Mouse (Mus musculus): ENCODE measurements at regions not wholly inside any gene's neighbourhood (a gene's known extent, or its start where the extent isn't known, plus 50 kb on each side); places are given as distances from the start of the nearest gene placed in this dataset.

DNA sequence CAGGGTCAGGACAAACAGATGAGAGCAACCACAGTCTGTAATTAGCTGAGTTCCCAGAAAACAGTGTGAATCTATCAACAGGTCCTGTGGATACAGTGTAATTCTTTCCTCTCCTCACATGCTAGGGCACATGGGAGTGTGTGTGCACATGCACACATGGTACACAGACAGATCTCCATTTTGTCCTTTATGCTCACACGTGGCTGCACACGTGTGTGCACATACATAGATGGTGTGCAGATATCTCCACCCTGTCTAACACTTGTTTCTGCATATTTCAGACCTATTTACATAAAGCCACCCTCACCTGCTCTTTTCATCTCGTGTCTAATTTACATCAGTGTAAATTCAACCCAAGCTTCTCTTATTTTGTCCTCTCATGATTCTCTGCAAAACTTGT, 245.0 kb upstream of the Cnr1 start:
- no peak for TF ChIP-seq POLR2A (IDR thresholded peaks at IDR 0.05; ENCODE audit: borderline replicate concordance, low read depth, low read length)
- no peak for TF ChIP-seq CTCF (IDR thresholded peaks at IDR 0.05; ENCODE audit: low read depth, low read length)
- H3K4me3 ChIP-seq (ENCODE audit: insufficient read depth, low read length), result no peak overlapping the region
- no peak overlapping the region for H3K27ac ChIP-seq (ENCODE audit: insufficient read depth, low read depth, low read length)
- no peaks in the 10 kb centered on the region for H3K4me1 ChIP-seq (ENCODE audit: control insufficient read depth, insufficient read depth, low read length)

GRCm38 (mm10) chr4:33686135-33686534, 238.3 kb upstream of the Cnr1 start:
- TF ChIP-seq POLR2A (IDR thresholded peaks at IDR 0.05; ENCODE audit: borderline replicate concordance, low read depth, low read length) (no peak), CTCF (IDR thresholded peaks at IDR 0.05; ENCODE audit: low read depth, low read length) (no peak)
- Histone ChIP-seq H3K27ac (ENCODE audit: insufficient read depth, low read depth, low read length) (no peak overlapping the region), H3K4me1 (ENCODE audit: control insufficient read depth, insufficient read depth, low read length) (no peaks in the 10 kb centered on the region), H3K4me3 (ENCODE audit: insufficient read depth, low read length) (no peak overlapping the region)

DNA sequence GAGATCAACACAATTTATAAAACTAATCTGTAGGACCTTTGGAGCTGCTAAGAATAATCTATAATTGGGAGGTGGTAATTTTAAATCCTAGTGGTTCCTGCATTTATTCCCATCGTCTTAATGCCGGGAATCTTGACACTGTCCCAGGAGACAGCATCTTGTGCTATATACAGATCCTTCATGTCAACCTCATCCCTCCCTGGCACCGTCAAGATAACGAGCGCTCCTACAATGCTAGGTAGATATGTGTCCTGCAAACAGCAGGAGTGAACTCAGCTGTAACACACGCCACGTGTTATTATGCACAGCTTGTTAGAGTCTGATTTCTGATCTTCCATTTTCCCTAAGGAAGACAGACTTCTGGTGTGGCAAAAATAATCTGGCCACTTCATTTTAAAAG, 237.0 kb upstream of the Cnr1 start:
- no peak overlapping the region for H3K4me3 ChIP-seq (ENCODE audit: insufficient read depth, low read length)
- H3K4me1 ChIP-seq (ENCODE audit: control insufficient read depth, insufficient read depth, low read length), result no peaks in the 10 kb centered on the region
- H3K27ac ChIP-seq (ENCODE audit: insufficient read depth, low read depth, low read length), result no peak overlapping the region
- TF ChIP-seq POLR2A (IDR thresholded peaks at IDR 0.05; ENCODE audit: borderline replicate concordance, low read depth, low read length), result no peak
- TF ChIP-seq CTCF (IDR thresholded peaks at IDR 0.05; ENCODE audit: low read depth, low read length), result no peak

DNA sequence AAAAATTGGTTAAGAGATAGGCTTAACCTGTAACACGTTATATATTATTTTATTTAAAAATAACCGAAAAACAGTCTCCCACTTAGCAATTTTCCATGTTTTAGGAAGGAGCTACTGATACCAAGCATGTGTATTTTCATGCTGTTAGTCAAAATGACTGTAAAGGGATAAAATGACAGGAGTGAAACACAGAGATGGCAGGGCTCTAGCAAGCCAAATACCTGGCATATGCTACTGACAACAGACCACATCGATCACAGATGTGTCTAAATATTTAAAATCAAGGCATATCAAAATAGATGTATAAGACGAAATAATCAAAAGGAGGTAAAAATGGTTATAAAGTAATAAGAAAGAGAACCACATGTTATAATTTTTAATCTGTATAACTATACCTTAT, 231.0 kb upstream of the Cnr1 start:
- H3K4me1 ChIP-seq (ENCODE audit: control insufficient read depth, insufficient read depth, low read length), result no peaks in the 10 kb centered on the region
- TF ChIP-seq POLR2A (IDR thresholded peaks at IDR 0.05; ENCODE audit: borderline replicate concordance, low read depth, low read length), result no peak
- TF ChIP-seq CTCF (IDR thresholded peaks at IDR 0.05; ENCODE audit: low read depth, low read length), result no peak
- H3K4me3 ChIP-seq (ENCODE audit: insufficient read depth, low read length), result no peak overlapping the region
- H3K27ac ChIP-seq (ENCODE audit: insufficient read depth, low read depth, low read length), result no peak overlapping the region

GRCm38 (mm10) chr4:33696969-33697368, 227.4 kb upstream of the Cnr1 start:
- no peak overlapping the region for H3K4me3 ChIP-seq (ENCODE audit: insufficient read depth, low read length)
- no peaks in the 10 kb centered on the region for H3K4me1 ChIP-seq (ENCODE audit: control insufficient read depth, insufficient read depth, low read length)
- TF ChIP-seq CTCF (IDR thresholded peaks at IDR 0.05; ENCODE audit: low read depth, low read length), result no peak
- no peak for TF ChIP-seq POLR2A (IDR thresholded peaks at IDR 0.05; ENCODE audit: borderline replicate concordance, low read depth, low read length)
- H3K27ac ChIP-seq (ENCODE audit: insufficient read depth, low read depth, low read length), result no peak overlapping the region

DNA sequence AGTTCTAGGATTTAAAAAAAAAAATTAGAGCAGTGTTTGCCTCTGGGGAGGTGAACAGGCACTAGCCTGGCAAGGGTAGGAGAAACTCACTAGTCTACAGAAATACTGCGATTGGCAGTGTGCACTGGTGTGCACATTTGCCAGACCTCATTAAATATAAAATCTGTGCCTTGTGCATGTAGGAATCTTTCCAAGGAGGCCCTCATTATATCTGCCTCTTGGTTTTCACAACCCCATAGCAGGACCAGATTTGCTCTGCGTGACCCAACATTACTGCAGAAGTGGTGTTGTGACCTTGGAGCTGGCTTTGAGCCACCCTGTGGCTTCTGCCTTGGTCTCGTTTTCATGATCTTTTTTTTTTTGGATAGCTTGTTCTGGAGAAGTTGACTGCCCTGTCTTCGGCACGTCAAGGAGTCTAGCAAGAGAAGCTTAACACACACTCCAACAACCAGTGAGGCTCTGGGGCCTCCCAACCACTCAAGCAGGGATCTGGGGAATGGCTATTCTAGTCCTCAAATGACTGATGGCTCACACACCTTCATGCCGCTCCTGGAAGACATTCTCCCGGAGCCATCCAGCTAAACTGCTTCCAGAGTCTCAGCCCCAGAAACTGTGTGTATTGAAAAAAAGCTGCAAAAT, 222.2 kb upstream of the Cnr1 start:
- no peak overlapping the region for H3K27ac ChIP-seq (ENCODE audit: insufficient read depth, low read depth, low read length)
- no peak for TF ChIP-seq CTCF (IDR thresholded peaks at IDR 0.05; ENCODE audit: low read depth, low read length)
- TF ChIP-seq POLR2A (IDR thresholded peaks at IDR 0.05; ENCODE audit: borderline replicate concordance, low read depth, low read length), result no peak
- no peaks in the 10 kb centered on the region for H3K4me1 ChIP-seq (ENCODE audit: control insufficient read depth, insufficient read depth, low read length)
- H3K4me3 ChIP-seq (ENCODE audit: insufficient read depth, low read length), result no peak overlapping the region

DNA sequence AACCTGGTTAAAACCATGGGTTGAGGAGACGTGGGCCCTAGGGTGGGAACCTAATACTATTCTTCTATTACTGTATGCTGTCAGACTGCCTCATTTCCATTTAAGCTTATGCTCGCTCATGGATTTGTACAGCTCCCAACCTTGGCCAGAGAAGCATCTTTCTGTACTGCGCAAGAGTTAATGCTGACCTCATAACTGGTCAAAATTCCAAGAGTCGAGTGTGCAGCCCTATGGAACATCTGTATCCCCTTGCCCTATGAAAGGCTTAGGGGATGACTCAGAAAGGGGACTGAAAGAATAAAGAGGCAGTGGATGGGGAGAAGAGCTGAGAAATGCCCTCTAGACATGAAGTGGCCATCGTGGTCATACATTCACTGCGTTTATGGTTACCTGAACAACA, 218.7 kb upstream of the Cnr1 start:
- no peak overlapping the region for H3K27ac ChIP-seq (ENCODE audit: insufficient read depth, low read depth, low read length)
- TF ChIP-seq CTCF (IDR thresholded peaks at IDR 0.05; ENCODE audit: low read depth, low read length) (no peak), POLR2A (IDR thresholded peaks at IDR 0.05; ENCODE audit: borderline replicate concordance, low read depth, low read length) (no peak)
- no peaks in the 10 kb centered on the region for H3K4me1 ChIP-seq (ENCODE audit: control insufficient read depth, insufficient read depth, low read length)
- no peak overlapping the region for H3K4me3 ChIP-seq (ENCODE audit: insufficient read depth, low read length)

- Histone ChIP-seq H3K27ac (ENCODE audit: insufficient read depth, low read depth, low read length) (no peak overlapping the region), H3K4me1 (ENCODE audit: control insufficient read depth, insufficient read depth, low read length) (no peaks in the 10 kb centered on the region), H3K4me3 (ENCODE audit: insufficient read depth, low read length) (no peak overlapping the region)
- TF ChIP-seq CTCF (IDR thresholded peaks at IDR 0.05; ENCODE audit: low read depth, low read length) (no peak), POLR2A (IDR thresholded peaks at IDR 0.05; ENCODE audit: borderline replicate concordance, low read depth, low read length) (no peak)
Observed at GRCm38 (mm10) chr4:33706785-33707184, 217.6 kb upstream of the Cnr1 start.

DNA sequence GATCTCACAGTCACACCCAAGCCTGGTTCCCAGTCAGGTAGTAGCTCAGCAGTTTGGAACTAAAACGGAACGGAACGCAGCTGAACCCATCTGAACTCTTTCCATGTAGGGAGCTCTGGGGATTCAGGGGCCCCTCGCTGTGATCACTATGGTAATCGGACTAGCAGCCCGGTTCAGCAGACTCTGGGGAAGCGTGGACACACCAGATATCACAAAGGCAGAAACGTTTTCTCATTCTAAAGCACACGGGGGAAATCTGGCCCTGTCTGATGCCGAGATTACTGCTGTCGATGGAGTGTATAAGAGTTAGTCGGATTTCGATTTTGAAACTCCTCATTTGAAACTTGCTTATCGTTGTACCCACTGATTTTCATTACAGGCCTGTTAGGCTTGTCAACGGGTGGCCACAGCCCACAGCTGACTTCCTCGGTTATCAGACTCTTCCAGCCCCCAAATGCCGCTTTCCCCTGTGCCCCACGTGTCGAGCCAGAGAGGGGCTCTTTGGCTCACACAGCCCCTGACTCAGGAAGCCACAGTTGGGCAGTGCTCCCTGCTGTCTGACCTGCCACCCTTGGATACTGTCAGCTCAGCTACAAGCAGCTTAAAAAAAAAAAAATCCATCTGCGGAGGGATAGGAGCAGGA, 207.8 kb upstream of the Cnr1 start:
- no peak for TF ChIP-seq CTCF (IDR thresholded peaks at IDR 0.05; ENCODE audit: low read depth, low read length)
- no peak for TF ChIP-seq POLR2A (IDR thresholded peaks at IDR 0.05; ENCODE audit: borderline replicate concordance, low read depth, low read length)
- H3K4me3 ChIP-seq (ENCODE audit: insufficient read depth, low read length), result no peak overlapping the region; the same call in 1 of the 2 replicates
- no peak overlapping the region for H3K27ac ChIP-seq (ENCODE audit: insufficient read depth, low read depth, low read length)
- H3K4me1 ChIP-seq (ENCODE audit: control insufficient read depth, insufficient read depth, low read length), result no peaks in the 10 kb centered on the region

GRCm38 (mm10) chr4:33720972-33721371, 203.4 kb upstream of the Cnr1 start:
- H3K4me3 ChIP-seq (ENCODE audit: insufficient read depth, low read length), result no peak overlapping the region

More at GRCm38 (mm10) chr4:33720972-33721371, 203.4 kb upstream of the Cnr1 start:
- Histone ChIP-seq H3K4me1 (ENCODE audit: control insufficient read depth, insufficient read depth, low read length) (no peaks in the 10 kb centered on the region), H3K27ac (ENCODE audit: insufficient read depth, low read depth, low read length) (no peak overlapping the region)
- no peak for TF ChIP-seq CTCF (IDR thresholded peaks at IDR 0.05; ENCODE audit: low read depth, low read length)
- no peak for TF ChIP-seq POLR2A (IDR thresholded peaks at IDR 0.05; ENCODE audit: borderline replicate concordance, low read depth, low read length)

Data from bone marrow macrophage, adult 2 months (primary cell).